Mouse (Mus musculus) G1E (cell line): ENCODE measurements around the gene Ccdc92.

ENCODE experiments used
- CTCF ChIP-seq: IDR thresholded peaks from 2 replicates; pipeline ENCODE4 v1.5.1; 2012; ENCODE audit warnings: low read depth, low read length, inconsistent platforms, mixed read lengths
- GATA1 ChIP-seq: IDR thresholded peaks from 2 replicates; pipeline ENCODE4 v1.6.1; 2012; ENCODE audit warnings: borderline replicate concordance, low read length, inconsistent platforms, mixed read lengths
- GATA2 ChIP-seq: IDR thresholded peaks from 2 replicates; pipeline ENCODE4 v1.6.1; 2012; ENCODE audit warnings: low read depth, low read length, inconsistent platforms, borderline replicate concordance
- TAL1 ChIP-seq: conservative IDR thresholded peaks from 2 replicates; pipeline ENCODE4 v1.6.1; 2012; ENCODE audit warnings: low read depth, low read length, inconsistent platforms, mixed read lengths

DNA sequence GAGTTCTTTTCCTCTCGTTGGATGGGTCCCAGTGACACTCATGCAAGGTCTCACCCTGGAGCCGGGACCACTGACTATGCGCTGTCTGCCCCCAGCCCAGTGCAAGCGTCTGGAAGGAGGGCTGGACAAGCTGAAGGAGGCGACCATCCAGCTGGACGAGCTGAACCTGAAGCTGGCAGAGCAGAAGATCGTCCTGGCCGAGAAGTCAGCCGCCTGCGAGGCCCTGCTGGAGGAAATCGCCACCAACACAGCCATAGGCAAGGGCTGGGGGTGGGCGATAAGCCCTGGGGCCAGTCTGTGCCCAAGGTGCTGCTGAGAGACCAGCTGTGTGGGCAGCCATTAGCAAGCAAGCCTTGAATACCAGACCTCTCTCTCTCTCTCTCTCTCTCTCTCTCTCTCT is 49.8 kb downstream of the Ccdc92 start:
- TF ChIP-seq CTCF, result no peak
- TF ChIP-seq TAL1, result no peak
- no peak for TF ChIP-seq GATA2
- TF ChIP-seq GATA1, result no peak
